Mouse (Mus musculus) erythroblast, embryonic 14.5 days (primary cell): ENCODE results near the gene Cmpk2.

Experiments used
- GATA1 ChIP-seq: IDR thresholded peaks from 2 replicates; pipeline ENCODE4 v1.6.1; 2012; ENCODE audit warnings: low read length, inconsistent platforms, mixed read lengths
- TAL1 ChIP-seq: IDR thresholded peaks from 3 replicates; pipeline ENCODE4 v1.6.1; 2012; ENCODE audit warnings: low read length, inconsistent platforms, mixed read lengths

DNA sequence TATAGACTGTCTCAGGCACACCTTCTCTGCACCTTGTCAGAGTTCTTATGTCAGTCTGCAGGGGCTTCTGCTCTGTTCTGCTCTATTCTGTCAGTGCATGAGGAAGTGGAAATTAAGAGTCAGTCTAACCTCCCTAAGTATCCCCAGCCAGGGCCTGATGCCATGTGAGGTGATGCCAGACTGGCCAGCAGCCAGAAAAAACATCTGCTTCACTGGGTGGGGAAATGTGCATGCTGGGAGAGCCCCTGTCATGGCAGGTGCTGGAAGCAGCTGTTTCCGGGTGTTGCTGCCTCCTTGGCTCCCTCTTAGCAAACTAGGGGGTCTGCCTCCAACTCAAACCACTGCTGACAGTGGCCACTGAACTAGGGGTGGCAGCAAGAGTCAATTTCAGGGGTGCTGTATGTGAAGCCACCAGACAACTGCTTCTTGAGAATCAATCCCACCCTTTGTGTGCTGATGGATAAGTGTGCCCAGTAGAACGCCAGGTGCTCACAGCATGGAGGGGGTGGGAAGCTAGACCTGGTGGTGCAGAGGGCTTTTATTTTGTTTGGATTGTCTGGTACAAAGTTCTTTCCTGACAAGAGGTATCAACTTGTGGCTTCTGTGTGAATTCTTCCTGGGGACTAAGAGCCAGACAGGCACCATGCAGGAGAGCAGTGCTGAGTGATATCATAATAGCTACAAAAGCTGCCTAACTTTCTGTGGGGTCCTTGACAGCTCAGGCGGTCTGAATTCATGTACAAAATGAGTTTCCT is 56.1 kb downstream of the Cmpk2 start:
- no peak for TF ChIP-seq GATA1
- TF ChIP-seq TAL1: no peak
